Mouse (Mus musculus): ENCODE results near the gene Tmem205. TPM values are rescaled to one million over a fixed set of nuclear protein-coding genes. Genes with fewer than 3 reads are reported as not detected.

Tmem205 gene
- 48.6 and 49.6 TPM in 2 replicates for polyA plus RNA-seq (2014; fragmentation: Nextera tagmentation; extraction: Ambion mirVana)

GRCm38 (mm10) chr9:21927208-21927753, at the start of gene Tmem205, which contains the start of gene Ccdc159:
TSS of gene Tmem205 (minus strand) at chr9:21927556.
TSS of gene Ccdc159 (plus strand) at chr9:21927471.
- Histone ChIP-seq H3K9ac (replicated peaks; ENCODE audit: low read depth, low read length) (peak within 1 kb of the TSS; percentile 56), H3K4me3 (ENCODE audit: low read depth, low read length) (peak within 1 kb of the TSS; percentile 50), H3K4me2 (ENCODE audit: low read depth, low read length) (peak within 1 kb of the TSS; percentile 56), H3K27ac (ENCODE audit: low read depth, low read length) (peak within 1 kb of the TSS; percentile 52; the same call in 1 of the 2 replicates), H3K9me3 (ENCODE audit: control insufficient read depth, low read length) (no peaks in the 10 kb centered on the region), H3K4me1 (ENCODE audit: control insufficient read depth, insufficient read depth, low read length) (peaks cover 7% of the 10 kb centered on the region), H3K27me3 (ENCODE audit: control insufficient read depth, insufficient read depth, low read length) (no peaks in the 10 kb centered on the region), H3K36me3 (ENCODE audit: control insufficient read depth, insufficient read depth, low read length) (no peaks in the 10 kb centered on the region)
- ATAC-seq (ENCODE audit: low read depth), result peak; percentile 97
- under 1% methylated on average over 28 of the region's 28 CpGs for WGBS

DNA sequence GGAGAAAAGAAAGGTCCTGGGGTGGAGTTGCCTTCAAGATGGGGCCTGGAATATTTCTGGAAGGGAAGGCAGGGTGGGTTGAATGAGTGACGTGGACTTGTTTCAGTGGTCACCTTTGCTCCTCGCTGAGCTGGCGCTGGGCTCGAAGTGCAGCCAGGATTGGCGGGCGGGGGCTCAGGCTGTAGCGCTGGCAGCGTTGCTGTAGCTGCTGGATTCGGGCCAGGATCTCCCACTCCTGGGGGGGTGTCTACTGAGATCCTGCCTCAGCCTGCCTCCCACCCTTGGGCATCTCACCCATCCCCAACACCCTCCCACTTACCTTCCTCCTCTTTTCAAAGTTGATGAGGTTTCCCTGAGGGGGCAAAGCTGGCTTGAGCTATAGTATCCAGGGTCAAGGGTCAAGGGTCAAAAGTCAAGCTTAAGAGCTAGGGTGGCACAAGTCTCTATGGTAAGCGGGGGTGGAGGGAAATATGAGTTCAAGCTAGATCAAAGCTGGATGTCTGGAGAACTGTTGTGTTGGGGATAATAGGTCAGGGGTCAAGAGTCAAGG, 49.3 kb upstream of the Tmem205 start:
- ATAC-seq (ENCODE audit: low read depth), result no peak
- no peaks in the 10 kb centered on the region for H3K36me3 ChIP-seq (ENCODE audit: control insufficient read depth, insufficient read depth, low read length)
- H3K9ac ChIP-seq (replicated peaks; ENCODE audit: low read depth, low read length), result no peak overlapping the region
- 92% methylated on average over 10 of the region's 10 CpGs for WGBS
- H3K27me3 ChIP-seq (ENCODE audit: control insufficient read depth, insufficient read depth, low read length), result no peaks in the 10 kb centered on the region
- no peaks in the 10 kb centered on the region for H3K4me1 ChIP-seq (ENCODE audit: control insufficient read depth, insufficient read depth, low read length)
- H3K4me3 ChIP-seq (ENCODE audit: low read depth, low read length), result no peak overlapping the region
- H3K9me3 ChIP-seq (ENCODE audit: control insufficient read depth, low read length), result no peaks in the 10 kb centered on the region
- no peak overlapping the region for H3K4me2 ChIP-seq (ENCODE audit: low read depth, low read length)
- no peak overlapping the region for H3K27ac ChIP-seq (ENCODE audit: low read depth, low read length)

GRCm38 (mm10) chr9:21969304-21969703, 41.9 kb upstream of the Tmem205 start:
- no peak overlapping the region for H3K4me3 ChIP-seq (ENCODE audit: low read depth, low read length)
- H3K9ac ChIP-seq (replicated peaks; ENCODE audit: low read depth, low read length), result no peak overlapping the region
- ATAC-seq (ENCODE audit: low read depth), result no peak
- no peaks in the 10 kb centered on the region for H3K4me1 ChIP-seq (ENCODE audit: control insufficient read depth, insufficient read depth, low read length)
- H3K4me2 ChIP-seq (ENCODE audit: low read depth, low read length), result no peak overlapping the region
- no peaks in the 10 kb centered on the region for H3K9me3 ChIP-seq (ENCODE audit: control insufficient read depth, low read length)
- H3K36me3 ChIP-seq (ENCODE audit: control insufficient read depth, insufficient read depth, low read length), result no peaks in the 10 kb centered on the region
- WGBS, result 92% methylated on average over 4 of the region's 4 CpGs
- H3K27me3 ChIP-seq (ENCODE audit: control insufficient read depth, insufficient read depth, low read length), result no peaks in the 10 kb centered on the region
- no peak overlapping the region for H3K27ac ChIP-seq (ENCODE audit: low read depth, low read length)

GRCm38 (mm10) chr9:21968883-21969282, 41.5 kb upstream of the Tmem205 start:
- H3K4me2 ChIP-seq (ENCODE audit: low read depth, low read length), result no peak overlapping the region
- WGBS, result 73% methylated on average over 6 of the region's 6 CpGs
- H3K9ac ChIP-seq (replicated peaks; ENCODE audit: low read depth, low read length), result no peak overlapping the region
- no peaks in the 10 kb centered on the region for H3K36me3 ChIP-seq (ENCODE audit: control insufficient read depth, insufficient read depth, low read length)
- no peaks in the 10 kb centered on the region for H3K27me3 ChIP-seq (ENCODE audit: control insufficient read depth, insufficient read depth, low read length)
- H3K9me3 ChIP-seq (ENCODE audit: control insufficient read depth, low read length), result no peaks in the 10 kb centered on the region
- no peaks in the 10 kb centered on the region for H3K4me1 ChIP-seq (ENCODE audit: control insufficient read depth, insufficient read depth, low read length)
- no peak overlapping the region for H3K27ac ChIP-seq (ENCODE audit: low read depth, low read length)
- no peak for ATAC-seq (ENCODE audit: low read depth)
- no peak overlapping the region for H3K4me3 ChIP-seq (ENCODE audit: low read depth, low read length)

GRCm38 (mm10) chr9:21963417-21963816, 36.1 kb upstream of the Tmem205 start, which contains the start of gene Epor:
TSS of gene Epor (minus strand) at chr9:21963506.
- Histone ChIP-seq H3K4me3 (ENCODE audit: low read depth, low read length) (peak within 1 kb of the TSS; percentile 30), H3K27me3 (ENCODE audit: control insufficient read depth, insufficient read depth, low read length) (peaks cover 33% of the 10 kb centered on the region), H3K36me3 (ENCODE audit: control insufficient read depth, insufficient read depth, low read length) (no peaks in the 10 kb centered on the region), H3K4me1 (ENCODE audit: control insufficient read depth, insufficient read depth, low read length) (peaks cover 19% of the 10 kb centered on the region), H3K27ac (ENCODE audit: low read depth, low read length) (no peak within 1 kb of the TSS), H3K4me2 (ENCODE audit: low read depth, low read length) (peak within 1 kb of the TSS; percentile 63), H3K9me3 (ENCODE audit: control insufficient read depth, low read length) (no peaks in the 10 kb centered on the region), H3K9ac (replicated peaks; ENCODE audit: low read depth, low read length) (peak within 1 kb of the TSS; percentile 11)
- WGBS, result 21% methylated on average over 8 of the region's 8 CpGs
- no peak for ATAC-seq (ENCODE audit: low read depth)

GRCm38 (mm10) chr9:21962416-21963059, 35.2 kb upstream of the Tmem205 start:
- peaks cover 19% of the 10 kb centered on the region for H3K4me1 ChIP-seq (ENCODE audit: control insufficient read depth, insufficient read depth, low read length)
- H3K27ac ChIP-seq (ENCODE audit: low read depth, low read length), result no peak overlapping the region
- H3K4me3 ChIP-seq (ENCODE audit: low read depth, low read length), result peak overlapping the region; percentile 30
- ATAC-seq (ENCODE audit: low read depth), result peak; percentile 66
- H3K27me3 ChIP-seq (ENCODE audit: control insufficient read depth, insufficient read depth, low read length), result peaks cover 33% of the 10 kb centered on the region
- no peaks in the 10 kb centered on the region for H3K9me3 ChIP-seq (ENCODE audit: control insufficient read depth, low read length)
- WGBS, result 4% methylated on average over 34 of the region's 34 CpGs
- peak overlapping the region; percentile 63 for H3K4me2 ChIP-seq (ENCODE audit: low read depth, low read length)
- H3K36me3 ChIP-seq (ENCODE audit: control insufficient read depth, insufficient read depth, low read length), result no peaks in the 10 kb centered on the region
- peak overlapping the region; percentile 11; the same call in 1 of the 2 replicates for H3K9ac ChIP-seq (replicated peaks; ENCODE audit: low read depth, low read length)

- peaks cover 33% of the 10 kb centered on the region for H3K27me3 ChIP-seq (ENCODE audit: control insufficient read depth, insufficient read depth, low read length)
- peak overlapping the region; percentile 11; the same call in 1 of the 2 replicates for H3K9ac ChIP-seq (replicated peaks; ENCODE audit: low read depth, low read length)
- 2% methylated on average over 15 of the region's 15 CpGs for WGBS
- ATAC-seq (ENCODE audit: low read depth), result peak; percentile 35; the same call in 1 of the 2 replicates
- H3K4me3 ChIP-seq (ENCODE audit: low read depth, low read length), result peak overlapping the region; percentile 30
- H3K4me2 ChIP-seq (ENCODE audit: low read depth, low read length), result peak overlapping the region; percentile 63
- no peaks in the 10 kb centered on the region for H3K9me3 ChIP-seq (ENCODE audit: control insufficient read depth, low read length)
- H3K27ac ChIP-seq (ENCODE audit: low read depth, low read length), result no peak overlapping the region
- H3K36me3 ChIP-seq (ENCODE audit: control insufficient read depth, insufficient read depth, low read length), result no peaks in the 10 kb centered on the region
- peaks cover 19% of the 10 kb centered on the region for H3K4me1 ChIP-seq (ENCODE audit: control insufficient read depth, insufficient read depth, low read length)
Observed at GRCm38 (mm10) chr9:21962010-21962409, 34.7 kb upstream of the Tmem205 start.

DNA sequence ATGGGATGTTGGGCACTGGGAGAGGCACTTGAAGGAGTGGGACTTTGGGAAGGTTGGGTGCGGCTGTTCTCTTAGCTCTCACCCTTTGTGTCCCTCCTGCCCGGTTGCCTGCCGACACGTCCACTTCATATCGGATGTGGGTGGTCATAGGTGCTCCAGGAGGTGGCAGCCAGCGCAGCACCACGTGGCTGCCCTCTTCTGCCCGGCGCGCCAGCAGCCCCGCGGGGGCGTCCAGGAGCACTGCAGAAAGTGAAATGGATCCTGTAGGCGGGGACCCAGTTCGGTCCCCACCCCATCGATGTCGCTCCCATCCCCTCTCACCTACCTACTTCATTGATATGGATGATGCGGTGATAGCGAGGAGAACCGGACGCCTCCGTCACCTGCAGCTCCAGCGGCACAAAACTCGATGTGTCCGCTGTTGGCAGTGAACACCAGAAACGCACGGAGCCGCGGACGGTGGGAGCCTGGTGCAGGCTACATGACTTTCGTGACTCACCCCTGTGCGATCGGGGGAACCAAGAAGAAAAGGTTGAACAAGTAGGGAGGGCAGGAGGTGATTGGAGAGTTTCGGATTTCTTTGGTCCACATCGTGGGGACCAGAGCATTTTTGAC, 34.1 kb upstream of the Tmem205 start:
- WGBS, result 1% methylated on average over 35 of the region's 35 CpGs
- peak overlapping the region; percentile 63 for H3K4me2 ChIP-seq (ENCODE audit: low read depth, low read length)
- ATAC-seq (ENCODE audit: low read depth), result no peak
- H3K4me1 ChIP-seq (ENCODE audit: control insufficient read depth, insufficient read depth, low read length), result peaks cover 19% of the 10 kb centered on the region
- H3K27ac ChIP-seq (ENCODE audit: low read depth, low read length), result no peak overlapping the region
- H3K9ac ChIP-seq (replicated peaks; ENCODE audit: low read depth, low read length), result no peak overlapping the region
- H3K27me3 ChIP-seq (ENCODE audit: control insufficient read depth, insufficient read depth, low read length), result peaks cover 33% of the 10 kb centered on the region
- no peaks in the 10 kb centered on the region for H3K9me3 ChIP-seq (ENCODE audit: control insufficient read depth, low read length)
- peak overlapping the region; percentile 13; the same call in 1 of the 2 replicates for H3K4me3 ChIP-seq (ENCODE audit: low read depth, low read length)
- no peaks in the 10 kb centered on the region for H3K36me3 ChIP-seq (ENCODE audit: control insufficient read depth, insufficient read depth, low read length)

All from neural tube, embryonic 14.5 days (tissue).